Mouse (Mus musculus) layer of hippocampus, adult 9-10 months (tissue): ENCODE measurements at regions not wholly inside any gene's neighbourhood (a gene's known extent, or its start where the extent isn't known, plus 50 kb on each side); places are given as distances from the start of the nearest gene placed in this dataset.

ENCODE experiments used
- DNase-seq: peaks from one replicate; pipeline ENCODE4 v3.0.0; 2022; ENCODE audit warnings: low spot score

- DNase-seq = no peak
These were observed 80.6 kb downstream of the Fam53a start for GRCm38 (mm10) chr5:33548800-33549199.

GRCm38 (mm10) chr5:33543372-33543771 lies 86.1 kb downstream of the Fam53a start:
- no peak for DNase-seq

- no peak for DNase-seq
These were observed 86.8 kb downstream of the Fam53a start for GRCm38 (mm10) chr5:33542643-33543042.

GRCm38 (mm10) chr5:33542000-33542554 lies 87.4 kb downstream of the Fam53a start:
- no peak for DNase-seq

GRCm38 (mm10) chr5:33540259-33540658 lies 89.2 kb downstream of the Fam53a start:
- no peak for DNase-seq

GRCm38 (mm10) chr5:33537429-33537828 lies 92.0 kb downstream of the Fam53a start:
- DNase-seq = no peak

GRCm38 (mm10) chr5:33537017-33537416 lies 92.4 kb downstream of the Fam53a start:
- no peak for DNase-seq

- no peak for DNase-seq
These were observed 93.2 kb downstream of the Fam53a start for GRCm38 (mm10) chr5:33536261-33536660.

GRCm38 (mm10) chr5:33535145-33536010 lies 94.1 kb downstream of the Fam53a start:
- no peak for DNase-seq

- DNase-seq = no peak
These were observed 95.1 kb downstream of the Fam53a start for GRCm38 (mm10) chr5:33534345-33534744.

- no peak for DNase-seq
These were observed 96.2 kb downstream of the Fam53a start for GRCm38 (mm10) chr5:33533185-33533584.

- DNase-seq = no peak
These were observed 97.5 kb upstream of the Nkx1-1 start for GRCm38 (mm10) chr5:33531263-33531662.

GRCm38 (mm10) chr5:33529771-33530170 lies 96.0 kb upstream of the Nkx1-1 start:
- no peak for DNase-seq

- no peak for DNase-seq
These were observed 95.3 kb upstream of the Nkx1-1 start for GRCm38 (mm10) chr5:33528971-33529670.

GRCm38 (mm10) chr5:33527750-33528149 lies 94.0 kb upstream of the Nkx1-1 start:
- DNase-seq = no peak

GRCm38 (mm10) chr5:33527316-33527715 lies 93.5 kb upstream of the Nkx1-1 start:
- DNase-seq = no peak

GRCm38 (mm10) chr5:33521951-33522742 lies 88.4 kb upstream of the Nkx1-1 start:
- no peak for DNase-seq

- no peak for DNase-seq
These were observed 87.1 kb upstream of the Nkx1-1 start for GRCm38 (mm10) chr5:33520856-33521255.

GRCm38 (mm10) chr5:33519394-33519793 lies 85.6 kb upstream of the Nkx1-1 start:
- DNase-seq = no peak

GRCm38 (mm10) chr5:33518860-33519259 lies 85.1 kb upstream of the Nkx1-1 start:
- DNase-seq = no peak

- DNase-seq = no peak
These were observed 83.8 kb upstream of the Nkx1-1 start for GRCm38 (mm10) chr5:33517625-33518024.

GRCm38 (mm10) chr5:33516211-33516610 lies 82.4 kb upstream of the Nkx1-1 start:
- no peak for DNase-seq
